Mouse (Mus musculus) macrophage (primary cell): ENCODE data around the gene Rnf212b. TPM values are rescaled to one million over a fixed set of nuclear protein-coding genes. Genes with fewer than 3 reads are reported as not detected.

Experiments
- polyA plus RNA-seq: library from polyadenylated mRNA; stranded (reverse); fragments of 250-400 nt; gene quantifications from 3 replicates; pipeline ENCODE4 v1.2.4, GENCODE M21; 2018; ENCODE audit warnings: inconsistent platforms

Gene Rnf212b
- polyA plus RNA-seq, 1 experiment from 2014 or later: not detected

Other genes starting within 250 kb of the Rnf212b start
- 0.33 to 0.94 TPM (median 0.66 TPM) in 3 replicates for gene Ajuba, start 236.6 kb upstream of the Rnf212b start, polyA plus RNA-seq
- 3.5 to 3.9 TPM (median 3.7 TPM) in 3 replicates for gene 4931414P19Rik, start 208.1 kb upstream of the Rnf212b start, polyA plus RNA-seq
- 32.9 to 235 TPM (median 122 TPM) in 3 replicates for gene Psmb5, start 196.1 kb upstream of the Rnf212b start, polyA plus RNA-seq
- not detected in 3 replicates for gene Psmb11, start 192.7 kb upstream of the Rnf212b start, polyA plus RNA-seq
- gene Gm17606, start 173.2 kb upstream of the Rnf212b start, polyA plus RNA-seq: not detected in 3 replicates
- 0.06 to 0.11 TPM in 2 of 3 replicates, not detected in the other for gene Cdh24, start 172.8 kb upstream of the Rnf212b start, polyA plus RNA-seq
- 23.0 to 29.4 TPM (median 23.7 TPM) in 3 replicates for gene 1700123O20Rik, start 127.9 kb upstream of the Rnf212b start, polyA plus RNA-seq
- gene Acin1, start 127.2 kb upstream of the Rnf212b start, polyA plus RNA-seq: 92.8 to 195 TPM (median 119 TPM) in 3 replicates
- not detected in 3 replicates for gene Gm29776, start 115.3 kb upstream of the Rnf212b start, polyA plus RNA-seq
- 0.42 to 0.85 TPM in 2 of 3 replicates, not detected in the other for gene Cebpe, start 102.0 kb upstream of the Rnf212b start, polyA plus RNA-seq
- 62.3 to 349 TPM (median 87.2 TPM) in 3 replicates for gene Slc7a8, start 32.2 kb upstream of the Rnf212b start, polyA plus RNA-seq
- gene Homez, start 56.8 kb downstream of the Rnf212b start, polyA plus RNA-seq: 4.1 to 15.5 TPM (median 6.0 TPM) in 3 replicates
- 9.4 to 27.5 TPM (median 11.3 TPM) in 3 replicates for gene Ppp1r3e, start 63.4 kb downstream of the Rnf212b start, polyA plus RNA-seq
- gene Bcl2l2, start 69.2 kb downstream of the Rnf212b start, polyA plus RNA-seq: 13.5 to 20.1 TPM (median 14.7 TPM) in 3 replicates
- 0.28 to 3.5 TPM (median 1.1 TPM) in 3 replicates for gene Gm20521, start 69.3 kb downstream of the Rnf212b start, polyA plus RNA-seq
- 71.0 to 98.7 TPM (median 86.0 TPM) in 3 replicates for gene Pabpn1, start 78.4 kb downstream of the Rnf212b start, polyA plus RNA-seq
- gene Slc22a17, start 99.0 kb downstream of the Rnf212b start, polyA plus RNA-seq: 0.14 to 0.26 TPM in 2 of 3 replicates, not detected in the other
- gene Efs, start 112.0 kb downstream of the Rnf212b start, polyA plus RNA-seq: not detected in 3 replicates
- gene Il25, start 118.6 kb downstream of the Rnf212b start, polyA plus RNA-seq: not detected in 3 replicates
- not detected in 3 replicates for gene Cmtm5, start 122.1 kb downstream of the Rnf212b start, polyA plus RNA-seq
- gene Myh6, start 152.8 kb downstream of the Rnf212b start, polyA plus RNA-seq: not detected in 3 replicates
- not detected in 3 replicates for gene Gm17428, start 162.8 kb downstream of the Rnf212b start, polyA plus RNA-seq
- not detected in 3 replicates for gene Myh7, start 180.5 kb downstream of the Rnf212b start, polyA plus RNA-seq
- gene Ngdn, start 201.3 kb downstream of the Rnf212b start, polyA plus RNA-seq: 28.2 to 50.2 TPM (median 38.8 TPM) in 3 replicates